Mouse (Mus musculus): ENCODE measurements around the gene Upk3a.
A peak's percentile ranks its signal among the peaks of the same experiment; 100 is the strongest.

GRCm38 (mm10) chr15:84987874-84988825 is 28.8 kb upstream of the Upk3a start, which contains the start of gene 5031439G07Rik:
- TF ChIP-seq POLR2A (IDR thresholded peaks at IDR 0.05; ENCODE audit: borderline replicate concordance, insufficient read depth, low read length): peak; percentile 75
- TF ChIP-seq CTCF (IDR thresholded peaks at IDR 0.05; ENCODE audit: borderline replicate concordance, insufficient read depth, low read depth, low read length): no peak

Measured in cerebellum, adult 2 months (tissue).